Mouse (Mus musculus) bone marrow, adult 2 months (tissue): ENCODE measurements around the gene Tex10.

Experiments used
- CTCF ChIP-seq: fragments of 200-500 bp; IDR thresholded peaks from 2 replicates; pipeline ENCODE4 v1.5.1; 2011; ENCODE audit warnings: low read length, control low read depth; ENCODE audit not compliant: control insufficient read depth, insufficient read depth
- POLR2A ChIP-seq: fragments of 200-500 bp; IDR thresholded peaks from 2 replicates; pipeline ENCODE4 v1.6.1; 2011; ENCODE audit warnings: low read depth, mild to moderate bottlenecking, control low read depth, low read length, borderline replicate concordance; ENCODE audit not compliant: control insufficient read depth

GRCm38 (mm10) chr4:48454106-48454773 lies 19.0 kb downstream of the Tex10 start:
- TF ChIP-seq POLR2A (no peak), CTCF (no peak)
